Mouse (Mus musculus) stomach, embryonic 16.5 days (tissue): ENCODE results near the gene Tcaf3. TPM values are rescaled to one million over a fixed set of nuclear protein-coding genes. Genes with fewer than 3 reads are reported as not detected.

Experiments
- ATAC-seq: fragments of 200-750 bp; cut with Nextera tagmentation; 2 replicates; pipeline ENCODE4 v1.8.0; 2017; ENCODE audit warnings: moderate number of reproducible peaks, moderate TSS enrichment; ENCODE audit not compliant: insufficient read depth, low FRiP score
- H3K27ac ChIP-seq: fragments of 300-500 bp; sonication (generic); 2 replicates; pipeline ENCODE4 v1.5.1; 2014; ENCODE audit warnings: low read length
- H3K27me3 ChIP-seq: fragments of 300-500 bp; sonication (generic); 2 replicates; pipeline ENCODE4 v1.6.1; 2014; ENCODE audit warnings: low read length, control low read depth, mixed read lengths; ENCODE audit not compliant: control insufficient read depth, insufficient read depth
- H3K36me3 ChIP-seq: fragments of 300-500 bp; sonication (generic); 2 replicates; pipeline ENCODE4 v1.6.1; 2014; ENCODE audit warnings: low read length; ENCODE audit not compliant: control insufficient read depth, insufficient read depth
- H3K4me1 ChIP-seq: fragments of 300-500 bp; sonication (generic); 2 replicates; pipeline ENCODE4 v1.6.1; 2014; ENCODE audit warnings: low read length, control low read depth, mixed read lengths; ENCODE audit not compliant: control insufficient read depth, insufficient read depth
- H3K4me2 ChIP-seq: fragments of 300-500 bp; sonication (generic); 2 replicates; pipeline ENCODE4 v1.6.1; 2014; ENCODE audit warnings: low read depth, low read length, mixed read lengths
- H3K4me3 ChIP-seq: fragments of 300-500 bp; sonication (generic); replicated peaks from 2 replicates; pipeline ENCODE4 v1.5.1; 2014; ENCODE audit warnings: mild to moderate bottlenecking, low read length
- H3K9ac ChIP-seq: fragments of 300-500 bp; sonication (generic); 2 replicates; pipeline ENCODE4 v1.6.1; 2014; ENCODE audit warnings: low read length
- H3K9me3 ChIP-seq: fragments of 300-500 bp; sonication (generic); replicated peaks from 2 replicates; pipeline ENCODE4 v1.6.1; 2016; ENCODE audit warnings: low read length, control low read depth; ENCODE audit not compliant: control insufficient read depth
- WGBS: fragments of 180-500 bp; shearing (Covaris S2); extraction: QIAGEN DNeasy Blood & Tissue Kit; methylation state at CpG from one replicate; pipeline ENCODE4 v1.1.7; 2014; 5-methylcytosine and 5-hydroxymethylcytosine counted together
- polyA plus RNA-seq: library from polyadenylated mRNA; unstranded; fragments of >200 nt; fragmentation: Nextera tagmentation; extraction: Ambion mirVana; gene quantifications from 2 replicates; pipeline ENCODE4 v1.2.1, GENCODE M21; 2015

Gene Tcaf3
- polyA plus RNA-seq, 1 experiment from 2014 or later: not detected

GRCm38 (mm10) chr6:42583488-42583872 is 14.0 kb downstream of the Tcaf3 start:
- no peaks in the 10 kb centered on the region for H3K9me3 ChIP-seq
- no peaks in the 10 kb centered on the region for H3K27me3 ChIP-seq
- no peaks in the 10 kb centered on the region for H3K4me1 ChIP-seq
- ATAC-seq: no peak
- WGBS: 2% methylated on average over 7 of the region's 7 CpGs
- H3K9ac ChIP-seq: no peak overlapping the region
- H3K27ac ChIP-seq: no peak overlapping the region
- no peaks in the 10 kb centered on the region for H3K36me3 ChIP-seq
- H3K4me3 ChIP-seq: peak overlapping the region; percentile 9
- H3K4me2 ChIP-seq: peak overlapping the region; percentile 35; the same call in 1 of the 2 replicates

DNA sequence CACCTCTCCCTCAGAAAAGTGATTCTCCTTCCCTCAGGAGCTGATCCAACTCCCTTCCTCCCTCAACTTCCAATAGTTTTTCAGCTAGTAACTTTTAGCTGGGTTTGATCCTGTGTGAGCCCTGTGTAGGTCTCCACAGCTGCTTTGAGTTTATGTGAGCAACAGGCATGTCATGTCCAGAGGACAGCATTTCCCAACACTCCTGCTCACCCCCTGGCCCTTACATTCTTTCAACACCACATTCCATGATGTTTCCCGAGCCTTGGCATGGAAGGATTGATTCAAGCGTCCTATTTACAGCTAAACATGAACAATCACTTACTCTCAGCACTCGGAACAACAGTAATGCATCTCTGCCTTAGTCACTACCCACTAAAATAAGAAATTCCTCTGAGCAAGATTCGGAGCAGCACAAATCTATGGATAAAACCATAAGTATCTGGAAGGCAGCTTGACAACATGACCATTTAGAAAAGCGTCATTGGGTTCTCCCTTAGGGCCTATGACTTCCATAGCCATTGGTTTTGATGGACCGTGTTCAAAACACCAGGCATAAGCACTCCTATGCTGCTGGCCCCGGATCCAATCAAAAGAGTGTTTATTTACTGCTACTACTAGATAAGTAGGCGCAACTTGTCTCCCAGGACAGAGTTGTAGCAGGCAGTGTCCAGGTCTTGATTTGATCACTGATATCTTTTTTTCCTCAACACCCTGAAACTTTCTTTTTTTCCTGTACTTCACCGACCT is 14.6 kb downstream of the Tcaf3 start:
- 54% methylated on average over 9 of the region's 9 CpGs for WGBS
- peak overlapping the region; percentile 9 for H3K4me3 ChIP-seq
- ATAC-seq: no peak

GRCm38 (mm10) chr6:42578678-42579077 is 18.8 kb downstream of the Tcaf3 start:
- no peaks in the 10 kb centered on the region for H3K36me3 ChIP-seq
- no peak overlapping the region for H3K4me3 ChIP-seq
- no peak overlapping the region for H3K4me2 ChIP-seq
- H3K27ac ChIP-seq: no peak overlapping the region
- H3K4me1 ChIP-seq: no peaks in the 10 kb centered on the region
- 63% methylated on average over 4 of the region's 4 CpGs for WGBS
- H3K9ac ChIP-seq: no peak overlapping the region
- no peaks in the 10 kb centered on the region for H3K9me3 ChIP-seq
- H3K27me3 ChIP-seq: no peaks in the 10 kb centered on the region
- ATAC-seq: no peak

More for the DNA sequence above, 14.6 kb downstream of the Tcaf3 start:
- no peaks in the 10 kb centered on the region for H3K36me3 ChIP-seq
- H3K4me2 ChIP-seq: peak overlapping the region; percentile 35; the same call in 1 of the 2 replicates
- no peaks in the 10 kb centered on the region for H3K4me1 ChIP-seq
- H3K9ac ChIP-seq: no peak overlapping the region
- H3K27ac ChIP-seq: no peak overlapping the region
- H3K9me3 ChIP-seq: no peaks in the 10 kb centered on the region
- H3K27me3 ChIP-seq: no peaks in the 10 kb centered on the region

- no peak overlapping the region for H3K4me3 ChIP-seq
- ATAC-seq: no peak
- 92% methylated on average over 2 of the region's 2 CpGs for WGBS
Measured at GRCm38 (mm10) chr6:42577433-42577832, 20.1 kb downstream of the Tcaf3 start.

GRCm38 (mm10) chr6:42568205-42568604 is 29.3 kb downstream of the Tcaf3 start:
- no peaks in the 10 kb centered on the region for H3K9me3 ChIP-seq
- no peak overlapping the region for H3K27ac ChIP-seq
- no peak overlapping the region for H3K4me2 ChIP-seq
- WGBS: 67% methylated on average over 2 of the region's 2 CpGs
- ATAC-seq: no peak
- no peak overlapping the region for H3K4me3 ChIP-seq
- no peaks in the 10 kb centered on the region for H3K36me3 ChIP-seq
- no peaks in the 10 kb centered on the region for H3K27me3 ChIP-seq
- no peak overlapping the region for H3K9ac ChIP-seq
- H3K4me1 ChIP-seq: no peaks in the 10 kb centered on the region

More at GRCm38 (mm10) chr6:42577433-42577832, 20.1 kb downstream of the Tcaf3 start:
- Histone ChIP-seq H3K27ac (no peak overlapping the region), H3K4me1 (no peaks in the 10 kb centered on the region), H3K9ac (no peak overlapping the region), H3K36me3 (no peaks in the 10 kb centered on the region), H3K27me3 (no peaks in the 10 kb centered on the region), H3K9me3 (no peaks in the 10 kb centered on the region), H3K4me2 (no peak overlapping the region)

GRCm38 (mm10) chr6:42566076-42566598 is 31.4 kb downstream of the Tcaf3 start:
- no peak overlapping the region for H3K27ac ChIP-seq
- H3K36me3 ChIP-seq: no peaks in the 10 kb centered on the region
- H3K9ac ChIP-seq: no peak overlapping the region
- no peak overlapping the region for H3K4me3 ChIP-seq
- H3K4me2 ChIP-seq: no peak overlapping the region
- WGBS: 62% methylated on average over 2 of the region's 2 CpGs
- no peaks in the 10 kb centered on the region for H3K9me3 ChIP-seq
- no peak for ATAC-seq
- H3K4me1 ChIP-seq: no peaks in the 10 kb centered on the region
- H3K27me3 ChIP-seq: no peaks in the 10 kb centered on the region

DNA sequence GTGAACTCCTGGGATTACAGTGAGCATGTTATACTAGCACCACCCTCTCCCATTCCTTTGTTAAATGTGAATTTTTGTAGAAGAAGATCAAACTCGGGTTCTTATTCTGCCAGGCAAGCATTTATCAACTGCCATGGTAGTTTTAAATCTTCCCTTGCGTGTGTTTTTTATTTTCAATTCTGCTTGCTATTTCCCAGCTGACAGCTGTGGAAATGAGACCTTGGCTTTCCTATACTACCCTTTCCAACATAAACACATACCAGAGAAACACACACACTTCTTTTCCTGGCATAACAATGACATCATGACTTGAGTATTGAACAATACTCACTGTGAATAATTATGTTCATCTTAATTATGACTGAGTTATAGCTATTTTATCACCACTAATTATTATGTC is 35.2 kb downstream of the Tcaf3 start:
- Histone ChIP-seq H3K4me1 (no peaks in the 10 kb centered on the region), H3K36me3 (no peaks in the 10 kb centered on the region), H3K27ac (no peak overlapping the region), H3K4me3 (no peak overlapping the region), H3K4me2 (no peak overlapping the region), H3K9me3 (no peaks in the 10 kb centered on the region), H3K9ac (no peak overlapping the region), H3K27me3 (no peaks in the 10 kb centered on the region)
- ATAC-seq: no peak
- 25% methylated on average over 2 of the region's 2 CpGs for WGBS

- Histone ChIP-seq H3K36me3 (no peaks in the 10 kb centered on the region), H3K9ac (no peak overlapping the region), H3K4me3 (no peak overlapping the region), H3K4me2 (no peak overlapping the region), H3K27ac (no peak overlapping the region), H3K27me3 (no peaks in the 10 kb centered on the region), H3K9me3 (no peaks in the 10 kb centered on the region), H3K4me1 (no peaks in the 10 kb centered on the region)
- ATAC-seq: peak; percentile 40; the same call in 1 of the 2 replicates
- WGBS: 57% methylated on average over 5 of the region's 5 CpGs
Measured at GRCm38 (mm10) chr6:42560885-42561284, 36.6 kb downstream of the Tcaf3 start.

DNA sequence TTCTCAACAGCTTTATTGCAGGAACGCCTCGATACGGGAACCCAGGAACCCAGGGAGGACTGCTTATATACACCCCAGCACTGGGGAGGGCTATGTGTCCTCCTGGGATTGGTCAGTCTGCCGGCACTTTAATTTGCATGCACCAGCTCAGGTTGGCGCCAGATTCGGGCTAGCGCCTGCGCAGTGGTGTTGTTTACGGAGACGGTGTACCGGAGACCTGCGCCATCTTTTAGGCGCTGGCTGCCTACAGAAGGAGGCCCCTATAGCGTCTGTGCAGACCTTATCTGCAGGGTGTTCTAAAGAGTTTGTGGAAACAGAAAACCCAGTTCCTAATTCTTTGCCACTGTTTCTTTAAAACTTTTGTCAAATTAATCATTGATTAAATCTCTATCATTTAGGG is 38.9 kb downstream of the Tcaf3 start:
- Histone ChIP-seq H3K4me1 (no peaks in the 10 kb centered on the region), H3K4me3 (no peak overlapping the region), H3K36me3 (no peaks in the 10 kb centered on the region), H3K27ac (no peak overlapping the region), H3K9me3 (no peaks in the 10 kb centered on the region), H3K9ac (no peak overlapping the region), H3K4me2 (no peak overlapping the region), H3K27me3 (no peaks in the 10 kb centered on the region)
- no peak for ATAC-seq
- 98% methylated on average over 14 of the region's 14 CpGs for WGBS
